Mouse (Mus musculus): ENCODE measurements around the gene Mmp2. TPM values are rescaled to one million over a fixed set of nuclear protein-coding genes. Genes with fewer than 3 reads are reported as not detected.
"Not testable (repeated sequence)": the region's sequence is repeated elsewhere in the genome, so short reads cannot be mapped to it uniquely, and the experiment has no call there.

Gene Mmp2
- polyA plus RNA-seq (2016; fragmentation: Nextera tagmentation; extraction: Ambion mirVana) = 103 and 120 TPM in 2 replicates

- peaks cover 25% of the 10 kb centered on the region for H3K36me3 ChIP-seq (replicated peaks)
- H3K4me1 ChIP-seq = peaks cover 34% of the 10 kb centered on the region
- DNase-seq (ENCODE audit: low spot score) = peak; percentile 88
- H3K4me3 ChIP-seq = peak within 1 kb of the TSS; percentile 76
- H3K27ac ChIP-seq (replicated peaks) = peak within 1 kb of the TSS; percentile 97
- no peaks in the 10 kb centered on the region; the same call in 1 of the 2 replicates for H3K27me3 ChIP-seq (replicated peaks; ENCODE audit: low read depth, poor library complexity, severe bottlenecking)
- H3K9me3 ChIP-seq = no peaks in the 10 kb centered on the region
- WGBS = under 1% methylated on average over 37 of the region's 37 CpGs
Measured at GRCm38 (mm10) chr8:92827243-92828034, at the start of gene Mmp2. Gene Mmp2, plus strand, starts transcription at chr8:92827291.

GRCm38 (mm10) chr8:92780976-92781375 lies 46.1 kb upstream of the Mmp2 start:
- 67% methylated on average over 3 of the region's 3 CpGs for WGBS
- Histone ChIP-seq H3K36me3 (replicated peaks) (no peaks in the 10 kb centered on the region), H3K4me1 (peaks cover 17% of the 10 kb centered on the region), H3K27ac (replicated peaks) (no peak overlapping the region), H3K4me3 (no peak overlapping the region), H3K9me3 (no peaks in the 10 kb centered on the region; the same call in 1 of the 2 replicates), H3K27me3 (replicated peaks; ENCODE audit: low read depth, poor library complexity, severe bottlenecking) (0 out of 2 replicates have a peak, but pooled peaks cover 5% of the 10 kb centered on the region)
- DNase-seq (ENCODE audit: low spot score) = peak; percentile 15

- Histone ChIP-seq H3K4me3 (no peak overlapping the region), H3K27me3 (replicated peaks; ENCODE audit: low read depth, poor library complexity, severe bottlenecking) (0 out of 2 replicates have a peak, but pooled peaks cover 5% of the 10 kb centered on the region), H3K36me3 (replicated peaks) (no peaks in the 10 kb centered on the region), H3K27ac (replicated peaks) (no peak overlapping the region), H3K9me3 (peaks cover 7% of the 10 kb centered on the region), H3K4me1 (peaks cover 11% of the 10 kb centered on the region)
- WGBS = 60% methylated on average over 3 of the region's 3 CpGs
- no peak for DNase-seq (ENCODE audit: low spot score)
Measured at GRCm38 (mm10) chr8:92783906-92784610, 43.0 kb upstream of the Mmp2 start.

DNA sequence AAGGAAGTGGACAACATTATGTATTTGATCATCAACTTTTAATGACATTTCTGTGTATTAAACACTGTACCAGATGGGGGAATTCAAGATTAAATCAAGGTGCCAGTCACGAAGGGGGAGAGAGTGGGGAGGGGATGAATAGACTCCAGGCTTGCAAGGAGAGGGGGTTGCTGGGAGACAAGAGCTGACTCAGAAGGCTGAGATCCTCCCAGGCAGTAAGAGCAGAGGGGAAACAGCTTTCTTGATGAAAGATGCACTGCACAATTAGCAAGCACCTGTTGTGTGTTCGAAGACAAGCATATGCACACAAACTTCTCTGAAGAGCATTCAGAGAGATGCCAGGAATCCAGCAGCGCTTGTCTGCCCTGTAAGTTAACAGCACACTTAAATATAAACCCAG lies 36.3 kb upstream of the Mmp2 start:
- no peak overlapping the region for H3K27ac ChIP-seq (replicated peaks)
- no peaks in the 10 kb centered on the region for H3K36me3 ChIP-seq (replicated peaks)
- 73% methylated on average over 3 of the region's 3 CpGs for WGBS

DNA sequence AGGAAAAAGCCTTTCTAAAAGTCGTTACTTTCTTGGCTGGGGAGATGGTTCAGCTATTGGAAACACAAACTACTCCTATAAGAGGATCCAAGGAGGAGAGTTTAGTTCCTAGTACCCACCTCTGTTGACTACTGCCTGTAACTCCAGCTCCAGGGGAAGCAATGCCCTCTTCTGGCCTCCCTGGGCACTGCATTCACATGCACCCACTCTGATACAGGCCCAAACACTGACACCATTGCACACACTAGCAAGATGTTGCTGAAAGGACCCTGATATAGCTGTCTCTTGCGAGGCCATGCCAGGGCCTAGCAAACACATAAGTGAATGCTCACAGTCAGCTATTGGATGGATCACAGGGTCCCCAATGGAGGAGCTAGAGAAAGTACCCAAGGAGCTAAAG lies 35.1 kb upstream of the Mmp2 start:
- not testable (repeated sequence) for DNase-seq (ENCODE audit: low spot score); H3K4me3 ChIP-seq; H3K9me3 ChIP-seq; H3K27ac ChIP-seq (replicated peaks); H3K27me3 ChIP-seq (replicated peaks; ENCODE audit: low read depth, poor library complexity, severe bottlenecking); H3K36me3 ChIP-seq (replicated peaks)
- WGBS = 78% methylated on average over 2 of the region's 2 CpGs
- H3K4me1 ChIP-seq = peaks cover 24% of the 10 kb centered on the region; the same call in 1 of the 2 replicates

More for the DNA sequence above, 36.3 kb upstream of the Mmp2 start:
- Histone ChIP-seq H3K4me3 (no peak overlapping the region), H3K9me3 (peaks cover 7% of the 10 kb centered on the region), H3K4me1 (peaks cover 17% of the 10 kb centered on the region; the same call in 1 of the 2 replicates), H3K27me3 (replicated peaks; ENCODE audit: low read depth, poor library complexity, severe bottlenecking) (no peaks in the 10 kb centered on the region)
- DNase-seq (ENCODE audit: low spot score) = no peak

DNA sequence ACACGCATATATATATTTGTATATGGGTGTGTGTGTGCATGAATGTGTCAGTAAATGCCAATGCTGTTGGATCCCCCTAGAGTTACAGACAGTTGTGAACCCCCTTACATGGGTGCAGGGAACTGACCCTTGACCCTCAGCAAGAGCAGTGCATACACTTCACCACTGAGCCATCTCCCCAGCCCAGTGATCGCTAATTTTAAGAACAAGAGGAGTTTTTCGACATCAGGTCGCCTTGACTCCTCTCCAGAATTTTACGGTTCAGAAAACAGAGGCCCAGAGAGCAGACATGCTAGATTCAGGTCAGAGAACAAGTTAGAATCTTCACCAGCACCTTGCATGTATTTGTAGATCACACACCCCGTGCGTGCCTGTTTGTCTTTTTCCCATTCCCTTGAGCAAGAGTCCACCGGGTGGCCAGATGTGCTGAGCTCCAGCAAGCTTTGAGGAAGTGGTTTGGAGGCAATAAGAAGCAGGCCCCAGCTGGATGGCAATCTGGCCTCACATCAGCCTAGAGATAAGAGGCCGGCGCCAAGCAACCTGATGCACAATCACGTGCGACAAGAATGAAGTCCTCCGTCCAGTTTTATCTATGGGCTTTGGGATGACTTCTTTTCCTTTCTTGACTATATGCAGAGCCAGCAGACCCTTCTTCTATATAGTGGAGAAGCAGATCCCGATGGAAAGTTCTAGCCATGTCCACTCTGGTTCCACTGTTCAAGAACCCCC lies 33.1 kb upstream of the Mmp2 start:
- no peak overlapping the region for H3K27ac ChIP-seq (replicated peaks)
- no peak for DNase-seq (ENCODE audit: low spot score)
- H3K4me3 ChIP-seq = no peak overlapping the region
- peaks cover 37% of the 10 kb centered on the region for H3K4me1 ChIP-seq
- 85% methylated on average over 14 of the region's 14 CpGs for WGBS
- H3K36me3 ChIP-seq (replicated peaks) = no peaks in the 10 kb centered on the region
- H3K9me3 ChIP-seq = no peaks in the 10 kb centered on the region
- no peaks in the 10 kb centered on the region for H3K27me3 ChIP-seq (replicated peaks; ENCODE audit: low read depth, poor library complexity, severe bottlenecking)

DNA sequence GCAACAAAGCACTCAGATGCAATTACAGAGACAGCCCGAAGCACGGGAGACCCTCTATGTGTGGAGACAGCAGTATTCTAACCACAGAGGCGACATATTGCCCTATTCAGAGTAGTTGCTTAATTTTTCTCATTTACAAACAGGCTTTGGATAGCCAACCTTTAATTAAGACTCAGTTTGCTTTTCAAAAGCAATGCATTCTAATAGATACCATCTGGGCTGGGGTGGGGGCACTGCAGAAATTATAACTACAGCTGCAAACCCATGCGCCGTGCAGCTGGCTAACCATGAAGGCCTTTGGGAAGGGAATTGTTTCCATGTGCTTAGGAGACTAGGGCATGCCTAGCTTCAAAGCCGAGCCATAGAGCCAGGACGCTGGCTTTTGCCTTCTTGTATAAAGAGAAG lies 29.6 kb upstream of the Mmp2 start:
- peak; percentile 79 for DNase-seq (ENCODE audit: low spot score)
- WGBS = 43% methylated on average over 7 of the region's 7 CpGs
- peak overlapping the region; percentile 49; the same call in 1 of the 2 replicates for H3K27ac ChIP-seq (replicated peaks)

DNA sequence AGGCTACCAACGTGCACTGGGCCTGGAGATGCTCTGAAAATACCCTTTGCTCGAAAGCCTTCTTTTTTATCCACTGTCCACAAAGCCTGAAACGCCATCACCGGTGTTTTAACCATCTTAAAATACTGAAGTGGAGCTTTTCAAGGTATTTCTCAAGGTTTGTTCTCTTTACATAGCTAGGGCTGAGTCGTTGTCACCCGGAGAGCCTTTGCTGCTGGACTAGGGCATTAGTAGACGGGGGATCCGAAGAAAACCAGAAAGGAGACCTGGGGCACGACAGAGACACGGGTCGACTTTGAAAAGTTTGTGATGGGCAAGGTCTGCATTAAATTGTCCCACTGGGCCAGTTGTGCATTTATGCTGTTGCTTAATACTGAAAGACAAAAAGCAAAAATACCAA lies 27.7 kb upstream of the Mmp2 start:
- no peaks in the 10 kb centered on the region for H3K27me3 ChIP-seq (replicated peaks; ENCODE audit: low read depth, poor library complexity, severe bottlenecking)
- H3K4me3 ChIP-seq = no peak overlapping the region
- no peaks in the 10 kb centered on the region for H3K9me3 ChIP-seq
- H3K27ac ChIP-seq (replicated peaks) = no peak overlapping the region
- WGBS = 90% methylated on average over 11 of the region's 11 CpGs
- DNase-seq (ENCODE audit: low spot score) = no peak
- no peaks in the 10 kb centered on the region for H3K36me3 ChIP-seq (replicated peaks)
- H3K4me1 ChIP-seq = peaks cover 24% of the 10 kb centered on the region

More for the DNA sequence above, 29.6 kb upstream of the Mmp2 start:
- Histone ChIP-seq H3K4me1 (peaks cover 31% of the 10 kb centered on the region), H3K36me3 (replicated peaks) (no peaks in the 10 kb centered on the region), H3K4me3 (no peak overlapping the region), H3K27me3 (replicated peaks; ENCODE audit: low read depth, poor library complexity, severe bottlenecking) (no peaks in the 10 kb centered on the region), H3K9me3 (no peaks in the 10 kb centered on the region)

- H3K4me3 ChIP-seq = no peak overlapping the region
- WGBS = 68% methylated on average over 8 of the region's 8 CpGs
- no peak overlapping the region for H3K27ac ChIP-seq (replicated peaks)
- no peaks in the 10 kb centered on the region for H3K27me3 ChIP-seq (replicated peaks; ENCODE audit: low read depth, poor library complexity, severe bottlenecking)
- DNase-seq (ENCODE audit: low spot score) = no peak
- no peaks in the 10 kb centered on the region for H3K36me3 ChIP-seq (replicated peaks)
- H3K4me1 ChIP-seq = peaks cover 21% of the 10 kb centered on the region
- no peaks in the 10 kb centered on the region for H3K9me3 ChIP-seq
Measured at GRCm38 (mm10) chr8:92801231-92801630, 25.9 kb upstream of the Mmp2 start.

DNA sequence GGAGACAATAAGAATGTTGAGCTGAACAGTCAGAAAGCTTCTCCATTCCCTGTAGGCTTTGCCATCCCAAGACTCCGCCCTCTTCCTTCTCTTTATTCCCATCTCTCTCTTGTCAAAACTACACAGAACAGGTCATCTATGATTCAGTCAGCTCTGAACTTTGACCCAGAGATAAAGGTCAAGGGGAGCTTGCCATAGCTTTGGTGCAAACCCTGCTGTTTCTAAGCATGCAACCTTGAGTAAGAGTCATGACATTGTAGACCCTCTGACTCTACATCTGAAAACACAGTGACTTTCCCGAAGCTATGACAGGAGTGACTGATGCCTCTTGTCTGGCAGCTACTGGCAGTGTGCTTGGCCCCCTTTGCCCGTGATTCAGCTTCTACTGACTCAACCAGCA lies 24.5 kb upstream of the Mmp2 start:
- H3K4me3 ChIP-seq = no peak overlapping the region
- 88% methylated on average over 3 of the region's 3 CpGs for WGBS
- no peak overlapping the region for H3K27ac ChIP-seq (replicated peaks)
- H3K27me3 ChIP-seq (replicated peaks; ENCODE audit: low read depth, poor library complexity, severe bottlenecking) = no peaks in the 10 kb centered on the region
- peaks cover 10% of the 10 kb centered on the region for H3K4me1 ChIP-seq
- DNase-seq (ENCODE audit: low spot score) = no peak
- H3K36me3 ChIP-seq (replicated peaks) = no peaks in the 10 kb centered on the region
- no peaks in the 10 kb centered on the region for H3K9me3 ChIP-seq

- 76% methylated on average over 2 of the region's 2 CpGs for WGBS
- no peaks in the 10 kb centered on the region for H3K9me3 ChIP-seq
Measured at GRCm38 (mm10) chr8:92812773-92813172, 14.3 kb upstream of the Mmp2 start.

GRCm38 (mm10) chr8:92815661-92816060 lies 11.4 kb upstream of the Mmp2 start:
- WGBS = 83% methylated on average over 5 of the region's 5 CpGs
- Histone ChIP-seq H3K27ac (replicated peaks) (no peak overlapping the region), H3K4me1 (no peaks in the 10 kb centered on the region), H3K9me3 (no peaks in the 10 kb centered on the region), H3K27me3 (replicated peaks; ENCODE audit: low read depth, poor library complexity, severe bottlenecking) (no peaks in the 10 kb centered on the region), H3K36me3 (replicated peaks) (no peaks in the 10 kb centered on the region), H3K4me3 (no peak overlapping the region)
- DNase-seq (ENCODE audit: low spot score) = no peak

More at GRCm38 (mm10) chr8:92812773-92813172, 14.3 kb upstream of the Mmp2 start:
- H3K27ac ChIP-seq (replicated peaks) = no peak overlapping the region
- no peak for DNase-seq (ENCODE audit: low spot score)
- no peaks in the 10 kb centered on the region for H3K36me3 ChIP-seq (replicated peaks)
- no peaks in the 10 kb centered on the region for H3K4me1 ChIP-seq
- no peak overlapping the region for H3K4me3 ChIP-seq
- no peaks in the 10 kb centered on the region for H3K27me3 ChIP-seq (replicated peaks; ENCODE audit: low read depth, poor library complexity, severe bottlenecking)

All from embryonic facial prominence, embryonic 10.5 days (tissue).